Mouse (Mus musculus) Patski (cell line): ENCODE results near the gene Sctr. TPM values are rescaled to one million over a fixed set of nuclear protein-coding genes. Genes with fewer than 3 reads are reported as not detected.

Experiments used
- ATAC-seq: fragments of 100-300 bp; one replicate; pipeline ENCODE4 v1.8.0; 2021
- CTCF ChIA-PET: fragments of 350-600 bp; sonication (Branson Sonifier 250); formaldehyde crosslinking; loops from one replicate; lab custom pipeline; 2022; ENCODE audit warnings: inconsistent platforms; lab: Charles Lee
- POLR2A ChIA-PET: fragments of 350-600 bp; sonication (Branson Sonifier 250); formaldehyde crosslinking; loops from one replicate; lab custom pipeline; 2022; ENCODE audit warnings: antibody characterized with exemption, inconsistent platforms; lab: Charles Lee
- DNase-seq: peaks from one replicate; pipeline ENCODE4 v3.0.0-alpha.2; 2011; ENCODE audit warnings: low read depth, low spot score
- H3K27me3 ChIP-seq: fragments of 371-371 bp; one replicate; pipeline ENCODE4 v1.5.1; 2021
- CTCF ChIP-seq: fragments of 100-300 bp; IDR thresholded peaks from one replicate; pipeline ENCODE4 v1.5.1; 2021
- in situ Hi-C: fragments of 300-500 bp; cut with MboI; formaldehyde crosslinking; loops from 3 replicates; pipeline ENCODE4 v1.11.1; 2018; ENCODE audit warnings: low pct_unique_long_range_greater_than_20kb, mixed read lengths
- polyA plus RNA-seq: library from polyadenylated mRNA; unstranded; gene quantifications from one replicate; pipeline ENCODE4 v1.2.3, GENCODE M21; 2021

Sctr gene
- polyA plus RNA-seq, result 0.04 TPM

GRCm38 (mm10) chr1:120006844-120007790 lies at the start of gene Sctr:
Gene Sctr (plus strand): TSS chr1:120006894.
- DNase-seq (no peak), ATAC-seq (no peak)
- H3K27me3 ChIP-seq, result peaks cover 17% of the 10 kb centered on the region
- ChIA-PET CTCF (interaction anchor here (1.6 kb wide), 1 partner anchor 9 kb away, joined by 4 read pairs; the partner anchor contains the start of gene Cfap221), POLR2A (no interaction called here)
- in situ Hi-C loops, result no loop called here
- no peak for TF ChIP-seq CTCF

- TF ChIP-seq CTCF, result no peak
- CTCF ChIA-PET, result no interaction called here
- DNase-seq, result no peak
- H3K27me3 ChIP-seq, result no peaks in the 10 kb centered on the region
- no peak for ATAC-seq
- in situ Hi-C loops, result no loop called here
- POLR2A ChIA-PET, result no interaction called here
Observed at GRCm38 (mm10) chr1:119957716-119958222, 48.9 kb upstream of the Sctr start.

- DNase-seq, result no peak
- H3K27me3 ChIP-seq, result no peaks in the 10 kb centered on the region
- ChIA-PET CTCF (no interaction called here), POLR2A (no interaction called here)
- no peak for ATAC-seq
- TF ChIP-seq CTCF, result no peak
- in situ Hi-C loops, result no loop called here
Observed at GRCm38 (mm10) chr1:119959464-119959863, 47.2 kb upstream of the Sctr start.

GRCm38 (mm10) chr1:119959920-119960319 lies 46.8 kb upstream of the Sctr start:
- CTCF ChIA-PET, result interaction anchor here (0.8 kb wide), 1 partner anchor 53 kb away, joined by 3 read pairs; no protein-coding TSS in a partner anchor
- DNase-seq (no peak), ATAC-seq (no peak)
- no peaks in the 10 kb centered on the region for H3K27me3 ChIP-seq
- POLR2A ChIA-PET, result no interaction called here
- no peak for TF ChIP-seq CTCF
- in situ Hi-C loops, result no loop called here

- no peak for TF ChIP-seq CTCF
- H3K27me3 ChIP-seq, result peaks cover 4% of the 10 kb centered on the region
- CTCF ChIA-PET, result no interaction called here
- in situ Hi-C loops, result no loop called here
- POLR2A ChIA-PET, result no interaction called here
- ATAC-seq (no peak), DNase-seq (no peak)
Observed at GRCm38 (mm10) chr1:119965804-119966514, 40.7 kb upstream of the Sctr start.

- ChIA-PET CTCF (interaction anchor here (1.5 to 1.8 kb wide), 2 partner anchors 26 to 54 kb away, joined by 3 to 4 read pairs; no protein-coding TSS in a partner anchor), POLR2A (interaction anchor here (0.5 kb wide), 1 partner anchor 30 kb away, joined by 3 read pairs; no protein-coding TSS in a partner anchor)
- H3K27me3 ChIP-seq, result no peaks in the 10 kb centered on the region
- ATAC-seq (no peak), DNase-seq (no peak)
- in situ Hi-C loops, result no loop called here
- no peak for TF ChIP-seq CTCF
Observed at GRCm38 (mm10) chr1:119973117-119973516, 33.6 kb upstream of the Sctr start.

GRCm38 (mm10) chr1:119975141-119975540 lies 31.6 kb upstream of the Sctr start:
- DNase-seq, result no peak
- in situ Hi-C loops, result no loop called here
- no peak for ATAC-seq
- CTCF ChIA-PET, result interaction anchor here (1.1 kb wide), 1 partner anchor 51 kb away, joined by 3 read pairs; no protein-coding TSS in a partner anchor
- H3K27me3 ChIP-seq, result no peaks in the 10 kb centered on the region
- POLR2A ChIA-PET, result no interaction called here
- no peak for TF ChIP-seq CTCF

- no peaks in the 10 kb centered on the region for H3K27me3 ChIP-seq
- ChIA-PET POLR2A (interaction anchor here (0.5 kb wide), 1 partner anchor 607 kb away, joined by 3 read pairs; no protein-coding TSS in a partner anchor), CTCF (interaction anchor here (2.2 kb wide), 1 partner anchor 9 kb away, joined by 7 read pairs; no protein-coding TSS in a partner anchor)
- DNase-seq (peak; percentile 17), ATAC-seq (peak; percentile 90)
- in situ Hi-C loops, result no loop called here
- TF ChIP-seq CTCF, result no peak
Observed at GRCm38 (mm10) chr1:119986555-119986954, 20.1 kb upstream of the Sctr start.

GRCm38 (mm10) chr1:119996798-119997581 lies 9.7 kb upstream of the Sctr start, which contains the start of gene Cfap221:
Gene Cfap221 (minus strand): TSS chr1:119997234.
- in situ Hi-C loops, result no loop called here

More at GRCm38 (mm10) chr1:119996798-119997581, 9.7 kb upstream of the Sctr start, which contains the start of gene Cfap221:
- ChIA-PET CTCF (interaction anchor here (1.8 to 2.2 kb wide), 2 partner anchors 11 to 16 kb away, joined by 4 to 8 read pairs; no protein-coding TSS in a partner anchor), POLR2A (no interaction called here)
- no peak for TF ChIP-seq CTCF
- DNase-seq (no peak), ATAC-seq (peak; percentile 84)
- no peaks in the 10 kb centered on the region for H3K27me3 ChIP-seq
